Mouse (Mus musculus) kidney, embryonic 14.5 days (tissue): ENCODE measurements around the gene Dock8. TPM values are rescaled to one million over a fixed set of nuclear protein-coding genes. Genes with fewer than 3 reads are reported as not detected.

Source experiments
- ATAC-seq: fragments of 200-750 bp; cut with Nextera tagmentation; 2 replicates; pipeline ENCODE4 v1.8.0; 2017; ENCODE audit warnings: moderate number of reproducible peaks, mild to moderate bottlenecking, moderate TSS enrichment, moderate library complexity; ENCODE audit not compliant: low FRiP score, low TSS enrichment
- H3K27ac ChIP-seq: fragments of 300-500 bp; sonication (generic); 2 replicates; pipeline ENCODE4 v1.5.1; 2014; ENCODE audit warnings: low read depth, mild to moderate bottlenecking, low read length, moderate library complexity, mixed read lengths
- H3K27me3 ChIP-seq: fragments of 300-500 bp; sonication (generic); 2 replicates; pipeline ENCODE4 v1.6.1; 2014; ENCODE audit warnings: mild to moderate bottlenecking, low read length; ENCODE audit not compliant: control insufficient read depth, insufficient read depth
- H3K36me3 ChIP-seq: fragments of 300-500 bp; sonication (generic); 2 replicates; pipeline ENCODE4 v1.6.1; 2014; ENCODE audit warnings: low read length, mixed read lengths; ENCODE audit not compliant: control insufficient read depth, insufficient read depth
- H3K4me1 ChIP-seq: fragments of 300-500 bp; sonication (generic); 2 replicates; pipeline ENCODE4 v1.6.1; 2014; ENCODE audit warnings: low read length, mixed read lengths; ENCODE audit not compliant: control insufficient read depth, insufficient read depth
- H3K4me2 ChIP-seq: fragments of 300-500 bp; sonication (generic); replicated peaks from 2 replicates; pipeline ENCODE4 v1.6.1; 2014; ENCODE audit warnings: low read depth, mild to moderate bottlenecking, low read length
- H3K4me3 ChIP-seq: fragments of 300-500 bp; sonication (generic); 2 replicates; pipeline ENCODE4 v1.5.1; 2014; ENCODE audit warnings: mild to moderate bottlenecking, low read length
- H3K9ac ChIP-seq: fragments of 300-500 bp; sonication (generic); 2 replicates; pipeline ENCODE4 v1.6.1; 2014; ENCODE audit warnings: low read depth, mild to moderate bottlenecking, low read length, moderate library complexity
- H3K9me3 ChIP-seq: fragments of 300-500 bp; sonication (generic); 2 replicates; pipeline ENCODE4 v1.6.1; 2016; ENCODE audit warnings: low read length; ENCODE audit not compliant: control insufficient read depth
- WGBS: fragments of 180-500 bp; shearing (Covaris S2); extraction: QIAGEN DNeasy Blood & Tissue Kit; methylation state at CpG from one replicate; pipeline ENCODE4 v1.1.7; 2014; 5-methylcytosine and 5-hydroxymethylcytosine counted together
- polyA plus RNA-seq: library from polyadenylated mRNA; unstranded; fragments of >200 nt; fragmentation: Nextera tagmentation; extraction: Ambion mirVana; gene quantifications from 2 replicates; pipeline ENCODE4 v1.2.1, GENCODE M21; 2014

The Dock8 gene
- polyA plus RNA-seq, 1 experiment from 2014 or later = 4.9 TPM

DNA sequence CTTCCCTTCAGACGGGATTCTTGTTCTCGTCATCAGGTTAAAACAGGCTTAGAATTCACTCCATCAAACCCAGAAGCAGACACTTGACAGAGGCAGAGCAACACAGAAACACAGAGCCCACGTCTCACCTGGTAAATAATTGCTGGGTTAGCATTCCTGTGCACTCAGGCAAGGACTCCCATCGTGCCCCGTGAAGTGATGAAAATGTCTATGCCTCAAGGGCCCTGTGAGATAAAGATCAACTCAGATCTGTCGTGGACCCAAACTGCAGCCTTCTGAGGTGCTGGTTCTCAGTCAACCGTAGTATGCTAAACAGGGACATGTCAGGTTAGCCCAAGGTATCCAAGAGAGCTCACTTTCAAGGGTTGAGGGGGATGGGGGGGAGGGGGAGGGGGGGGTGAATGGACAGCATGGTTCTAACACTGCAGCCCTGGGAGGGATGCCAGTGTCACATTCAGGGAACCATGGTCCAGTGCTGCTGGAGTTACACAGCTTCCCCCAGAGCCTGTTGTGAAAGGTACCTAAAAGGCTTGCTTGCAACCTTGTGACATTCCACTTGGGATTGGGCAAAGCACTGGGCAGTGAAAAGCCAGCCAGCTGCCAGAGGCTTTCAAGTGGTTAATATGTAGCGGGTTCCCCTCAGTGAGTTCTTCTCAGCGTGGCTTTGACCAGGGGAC, 222.8 kb downstream of the Dock8 start:
- Histone ChIP-seq H3K27ac (0 out of 2 replicates have a peak overlapping the region, but pooled peaks have one; percentile 78), H3K9me3 (no peaks in the 10 kb centered on the region), H3K27me3 (no peaks in the 10 kb centered on the region), H3K4me1 (0 out of 2 replicates have a peak, but pooled peaks cover 2% of the 10 kb centered on the region), H3K4me3 (no peak overlapping the region), H3K4me2 (no peak overlapping the region), H3K9ac (no peak overlapping the region), H3K36me3 (no peaks in the 10 kb centered on the region)
- ATAC-seq = peak; percentile 83
- WGBS = 50% methylated on average over 9 of the region's 9 CpGs

DNA sequence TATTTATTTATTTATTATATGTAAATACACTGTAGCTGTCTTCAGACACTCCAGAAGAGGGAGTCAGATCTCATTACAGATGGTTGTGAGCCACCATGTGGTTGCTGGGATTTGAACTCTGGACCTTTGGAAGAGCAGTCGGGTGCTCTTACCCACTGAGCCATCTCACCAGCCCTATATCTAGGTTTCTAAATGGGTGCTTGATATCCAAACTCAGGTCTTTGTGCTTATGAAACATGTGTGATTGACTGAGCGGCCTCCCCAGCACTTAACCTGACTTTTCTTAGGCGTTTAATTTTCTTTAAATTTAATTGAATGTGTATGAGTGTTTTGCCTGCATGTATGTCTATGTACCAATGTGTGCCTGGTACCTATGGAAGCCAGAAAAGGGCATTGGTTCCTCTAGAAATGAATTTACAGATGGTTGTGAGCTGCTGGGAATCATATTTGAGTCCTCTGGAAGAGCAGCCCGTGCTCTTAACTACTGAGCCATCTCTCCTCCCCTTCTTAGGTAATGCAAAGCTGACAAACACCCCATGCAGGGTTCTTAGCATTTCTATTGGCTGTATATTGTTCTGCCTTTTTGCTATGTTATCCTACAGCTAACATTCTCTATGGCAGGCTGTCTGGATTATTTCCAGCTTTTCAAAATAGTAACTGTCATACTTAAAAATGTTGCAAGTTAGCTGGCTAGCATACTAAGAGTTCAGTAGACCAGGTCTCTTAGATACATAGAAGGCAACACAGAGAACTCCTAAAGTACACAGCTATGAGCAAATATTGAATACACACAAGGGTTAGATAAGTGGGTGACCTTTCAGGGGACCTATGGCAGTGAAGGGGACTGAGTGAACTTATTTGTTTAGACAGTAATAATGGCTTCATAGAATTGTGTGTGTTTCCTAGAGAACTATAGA, 231.0 kb downstream of the Dock8 start:
- H3K9me3 ChIP-seq = no peaks in the 10 kb centered on the region

DNA sequence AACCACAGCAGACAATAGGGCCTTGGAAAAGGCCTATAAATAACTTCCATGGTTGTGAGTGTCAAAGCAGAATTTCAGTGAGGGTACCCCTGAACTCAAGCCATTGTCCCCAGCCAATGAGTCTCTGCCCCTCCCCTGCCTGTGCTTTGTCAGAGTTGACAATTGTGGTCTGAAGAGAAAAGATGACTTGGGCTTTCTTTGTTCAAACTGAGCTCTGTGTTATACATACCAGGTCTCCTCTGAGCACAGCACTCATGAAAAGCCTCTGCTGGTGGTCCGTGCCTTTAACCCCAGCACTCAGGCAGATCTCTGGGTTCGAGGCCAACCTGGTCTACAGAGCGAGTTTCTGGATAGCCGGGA, 231.6 kb downstream of the Dock8 start:
- Histone ChIP-seq H3K4me3 (no peak overlapping the region), H3K9me3 (no peaks in the 10 kb centered on the region), H3K27me3 (no peaks in the 10 kb centered on the region), H3K27ac (no peak overlapping the region), H3K9ac (no peak overlapping the region), H3K36me3 (no peaks in the 10 kb centered on the region), H3K4me2 (no peak overlapping the region), H3K4me1 (no peaks in the 10 kb centered on the region)
- 76% methylated on average over 4 of the region's 4 CpGs for WGBS
- no peak for ATAC-seq

More for the DNA sequence above, 231.0 kb downstream of the Dock8 start:
- no peaks in the 10 kb centered on the region for H3K27me3 ChIP-seq
- no peaks in the 10 kb centered on the region for H3K36me3 ChIP-seq
- no peak for ATAC-seq
- H3K27ac ChIP-seq = no peak overlapping the region
- 86% methylated on average over 4 of the region's 4 CpGs for WGBS
- H3K4me2 ChIP-seq = no peak overlapping the region
- H3K9ac ChIP-seq = no peak overlapping the region
- no peaks in the 10 kb centered on the region for H3K4me1 ChIP-seq
- no peak overlapping the region for H3K4me3 ChIP-seq

DNA sequence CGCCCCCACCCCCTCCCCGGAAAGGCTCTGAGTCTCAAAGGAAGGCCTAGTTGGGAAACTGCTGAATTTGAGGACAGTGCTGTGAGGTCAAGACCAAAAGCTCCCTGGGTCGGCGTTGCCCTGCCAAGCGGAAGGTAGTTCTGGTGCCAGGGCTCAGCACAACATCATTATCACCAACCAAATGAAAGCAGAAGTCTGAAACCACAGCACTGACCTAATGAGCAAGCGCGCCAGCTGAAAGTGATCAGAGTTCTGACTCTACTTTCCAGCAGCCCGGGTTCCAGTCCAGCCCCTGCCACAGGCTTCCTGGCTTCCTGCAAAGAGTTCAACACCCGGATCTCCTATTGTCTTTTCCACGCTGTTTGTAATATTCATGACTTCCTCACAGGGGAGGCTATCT, 232.7 kb downstream of the Dock8 start:
- Histone ChIP-seq H3K4me3 (no peak overlapping the region), H3K27ac (no peak overlapping the region), H3K4me2 (no peak overlapping the region), H3K36me3 (no peaks in the 10 kb centered on the region), H3K4me1 (no peaks in the 10 kb centered on the region), H3K27me3 (0 out of 2 replicates have a peak, but pooled peaks cover 1% of the 10 kb centered on the region), H3K9me3 (no peaks in the 10 kb centered on the region), H3K9ac (no peak overlapping the region)
- no peak for ATAC-seq
- WGBS = 61% methylated on average over 10 of the region's 10 CpGs

DNA sequence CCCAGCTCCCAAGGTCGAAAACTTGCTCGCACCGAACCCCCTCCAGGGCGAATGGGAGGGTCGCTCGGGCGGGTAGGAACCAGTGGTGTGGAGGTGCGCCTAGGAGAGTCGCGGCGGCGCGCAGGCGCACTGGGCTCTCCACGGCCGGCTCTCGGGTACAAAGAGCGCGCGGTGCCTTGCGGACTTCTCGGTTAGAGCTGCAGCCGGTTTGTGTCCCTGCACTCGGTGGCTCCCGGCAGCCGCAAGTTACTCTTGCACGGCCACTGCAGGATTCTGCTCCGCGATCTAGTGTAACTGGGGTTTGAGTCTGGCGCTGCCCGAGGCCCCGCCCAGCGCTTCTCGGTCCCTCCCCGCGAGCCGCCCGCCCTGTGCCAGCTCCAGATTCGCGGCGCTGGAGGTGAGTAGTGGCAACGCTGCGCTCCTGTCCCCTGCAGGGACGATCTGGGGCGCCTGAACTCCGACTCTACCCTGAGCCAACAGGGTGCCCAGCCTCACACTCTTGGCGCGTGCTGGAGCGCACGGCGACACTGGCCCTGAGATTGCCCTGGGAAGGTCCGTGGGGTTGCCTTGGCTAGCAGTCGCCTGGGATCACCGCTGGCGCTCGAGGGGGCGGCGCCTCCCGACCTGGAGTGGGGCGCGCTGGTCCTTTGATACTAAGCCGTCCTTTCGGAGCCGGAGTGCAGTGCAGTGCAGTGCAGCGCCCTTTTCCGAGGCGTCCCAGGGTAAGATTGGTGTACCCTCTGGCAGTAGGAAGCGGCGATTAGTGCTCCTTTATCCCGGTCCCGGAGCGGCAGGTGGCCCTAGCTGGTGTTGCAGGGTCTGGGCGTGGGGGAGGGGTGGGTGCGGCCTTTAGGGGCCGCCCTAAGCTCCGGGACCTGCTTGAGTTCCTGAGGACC, 237.5 kb downstream of the Dock8 start, which contains the start of gene Kank1:
TSS of gene Kank1 (plus strand) at position 380 of the 896 bp plus-strand sequence.
- Histone ChIP-seq H3K4me3 (peak within 1 kb of the TSS; percentile 75), H3K9ac (peak within 1 kb of the TSS; percentile 66), H3K4me2 (peak within 1 kb of the TSS; percentile 91), H3K9me3 (no peaks in the 10 kb centered on the region), H3K27me3 (peaks cover 12% of the 10 kb centered on the region), H3K36me3 (no peaks in the 10 kb centered on the region), H3K4me1 (no peaks in the 10 kb centered on the region), H3K27ac (peak within 1 kb of the TSS; percentile 80)
- peak; percentile 90 for ATAC-seq
- under 1% methylated on average over 76 of the region's 76 CpGs for WGBS

DNA sequence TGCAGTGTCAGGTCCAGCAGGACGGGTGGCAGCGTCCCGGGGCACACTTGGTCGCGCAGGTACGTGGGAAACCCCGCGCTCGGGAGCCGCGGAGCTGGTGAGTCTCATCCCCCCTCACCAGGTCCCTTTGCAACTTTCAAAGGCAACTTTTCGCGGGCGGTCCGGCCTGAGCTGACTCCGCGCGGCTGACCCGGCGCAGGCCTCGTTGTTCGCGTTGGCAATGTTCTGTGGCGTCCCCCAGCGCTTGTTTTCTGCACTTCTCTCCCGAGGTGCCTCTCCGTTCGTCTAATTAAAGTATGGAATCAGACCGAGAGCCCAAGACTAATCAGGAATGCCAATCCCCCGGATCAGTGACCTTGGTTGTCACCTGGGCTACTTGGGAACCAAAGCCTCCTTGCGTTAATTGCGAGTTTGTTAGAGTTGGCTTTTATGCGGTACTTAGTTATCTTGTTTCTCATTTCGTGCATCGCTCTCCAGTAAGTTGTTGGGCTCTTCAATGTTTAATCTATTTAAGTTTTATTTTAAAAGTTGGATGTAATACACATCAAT, 238.2 kb downstream of the Dock8 start:
- Histone ChIP-seq H3K4me2 (peak overlapping the region; percentile 91), H3K27ac (peak overlapping the region; percentile 80), H3K9ac (peak overlapping the region; percentile 66), H3K4me3 (peak overlapping the region; percentile 75), H3K4me1 (no peaks in the 10 kb centered on the region), H3K36me3 (no peaks in the 10 kb centered on the region), H3K9me3 (no peaks in the 10 kb centered on the region), H3K27me3 (peaks cover 12% of the 10 kb centered on the region)
- under 1% methylated on average over 35 of the region's 35 CpGs for WGBS
- ATAC-seq = peak; percentile 61

DNA sequence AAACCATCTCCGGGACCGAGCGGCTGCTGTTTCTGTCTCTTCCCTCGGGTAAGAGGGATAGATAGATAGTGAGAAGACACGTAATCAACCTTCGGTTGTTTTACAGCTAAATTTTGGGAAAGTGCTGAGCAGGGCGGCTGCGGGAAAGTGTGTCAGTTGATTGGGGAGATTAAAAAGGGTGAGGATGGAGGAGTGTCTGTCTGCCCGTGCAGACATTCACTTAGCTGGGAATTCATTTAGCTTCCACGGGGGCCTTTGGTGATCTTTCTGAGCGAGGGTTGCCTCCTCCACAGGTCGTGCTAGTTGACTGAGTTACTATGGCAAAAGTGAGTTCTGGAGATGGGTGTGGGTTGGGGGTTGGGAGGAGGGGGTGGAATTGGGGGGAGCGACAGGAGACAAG, 238.8 kb downstream of the Dock8 start:
- 2% methylated on average over 13 of the region's 13 CpGs for WGBS
- H3K36me3 ChIP-seq = no peaks in the 10 kb centered on the region
- peak overlapping the region; percentile 66; the same call in 1 of the 2 replicates for H3K9ac ChIP-seq

DNA sequence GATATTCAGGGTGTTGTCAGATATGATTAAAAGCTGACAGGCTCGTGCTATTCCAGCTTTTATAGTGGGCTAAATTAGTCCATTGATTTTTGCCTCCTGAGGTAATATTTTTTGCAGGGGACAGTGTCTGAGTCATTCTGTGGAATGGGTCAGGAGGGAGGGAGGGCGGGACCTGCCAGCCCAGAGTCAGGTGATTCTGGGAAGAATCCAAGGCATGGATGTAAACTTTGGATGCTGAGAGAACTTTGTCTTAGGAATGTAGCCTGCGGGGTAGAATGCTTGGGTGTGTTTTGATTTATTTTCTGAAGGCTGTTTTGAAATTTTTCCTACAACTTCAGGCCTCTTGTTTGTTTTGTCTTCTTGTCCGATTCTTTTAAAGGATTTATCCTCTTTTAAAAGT, 244.2 kb downstream of the Dock8 start:
- Histone ChIP-seq H3K9me3 (no peaks in the 10 kb centered on the region), H3K27me3 (peaks cover 3% of the 10 kb centered on the region; the same call in 1 of the 2 replicates), H3K4me1 (no peaks in the 10 kb centered on the region), H3K27ac (no peak overlapping the region), H3K4me3 (no peak overlapping the region), H3K9ac (no peak overlapping the region), H3K4me2 (no peak overlapping the region), H3K36me3 (no peaks in the 10 kb centered on the region)
- ATAC-seq = no peak
- 74% methylated on average over 4 of the region's 4 CpGs for WGBS

More for the DNA sequence above, 238.8 kb downstream of the Dock8 start:
- Histone ChIP-seq H3K27ac (no peak overlapping the region), H3K9me3 (no peaks in the 10 kb centered on the region), H3K4me3 (peak overlapping the region; percentile 75), H3K4me1 (no peaks in the 10 kb centered on the region), H3K27me3 (peaks cover 12% of the 10 kb centered on the region), H3K4me2 (peak overlapping the region; percentile 91)
- no peak for ATAC-seq
